ENCODE assay signal across 16 mouse cellular contexts in genomic region chr10:53925456-53925855, GRCm38 (mm10).
A peak's percentile ranks its signal among the peaks of the same experiment; 100 is the strongest.
DNase-seq lines count a peak whose midpoint lies in the region; ATAC-seq and TF ChIP-seq lines count a peak whose summit lies in the region.
"Had no signal": no experiment of that assay in that cellular context is flagged by ENCODE, and none has a peak within 500 bp of the region (broad histone marks: within the 10 kb centered on the region; RNA-seq: fewer than 3 reads in every experiment).

No protein-coding gene starts in this region.

- no peak overlapping the region for H3K9ac ChIP-seq in forebrain, embryonic 13.5 days
- no peak overlapping the region for H3K9ac ChIP-seq in forebrain, embryonic 12.5 days
- no peak overlapping the region for H3K9ac ChIP-seq in liver, embryonic 11.5 days (ENCODE audit: low read depth, low read length)
- no peak overlapping the region for H3K9ac ChIP-seq in intestine, postnatal 0 days (ENCODE audit: low read depth, low read length)
- H3K9ac ChIP-seq: heart, embryonic 13.5 days had no signal

- no peaks in the 10 kb centered on the region for H3K4me1 ChIP-seq in forebrain, embryonic 13.5 days
- no peaks in the 10 kb centered on the region for H3K4me1 ChIP-seq in forebrain, embryonic 12.5 days
- H3K4me1 ChIP-seq in liver, embryonic 11.5 days (replicated peaks; ENCODE audit: control insufficient read depth, insufficient read depth, low read length): no peaks in the 10 kb centered on the region
- H3K4me1 ChIP-seq in intestine, postnatal 0 days (replicated peaks; ENCODE audit: control insufficient read depth, insufficient read depth, low read length): no peaks in the 10 kb centered on the region

- H3K36me3 ChIP-seq in forebrain, embryonic 13.5 days (ENCODE audit: poor library complexity, severe bottlenecking): no peaks in the 10 kb centered on the region
- H3K36me3 ChIP-seq in forebrain, embryonic 12.5 days (replicated peaks): no peaks in the 10 kb centered on the region
- H3K36me3 ChIP-seq in C2C12 (ENCODE audit: control insufficient read depth, insufficient read depth): no peaks in the 10 kb centered on the region
- H3K36me3 ChIP-seq in liver, embryonic 11.5 days (ENCODE audit: control insufficient read depth, insufficient read depth, low read length): no peaks in the 10 kb centered on the region
- no peaks in the 10 kb centered on the region; the same call in 1 of the 2 replicates for H3K36me3 ChIP-seq in intestine, postnatal 0 days (ENCODE audit: control insufficient read depth, insufficient read depth)

- peak; percentile 18 to 29 for DNase-seq in layer of hippocampus, adult 8-10 months (ENCODE audit: low spot score in 2 of 2)
- DNase-seq in layer of hippocampus, adult 11-12 months (ENCODE audit: low spot score): no peak
- DNase-seq in frontal cortex, postnatal 36 days (ENCODE audit: low spot score in 2 of 2): peak; percentile 21 to 34
- DNase-seq in liver, embryonic 11.5 days (ENCODE audit: low spot score): no peak
- DNase-seq: adrenal gland, adult 8-10 months; B cell, adult 2 months; cerebellum, adult 11 months; left cerebral cortex, postnatal 4 days; lung, adult 18-20 months had no signal

- H3K79me2 ChIP-seq in C2C12 (ENCODE audit: control insufficient read depth, insufficient read depth): no peaks in the 10 kb centered on the region

- 86% methylated on average over 6 of the region's 6 CpGs for WGBS in forebrain, embryonic 13.5 days
- 84% methylated on average over 6 of the region's 6 CpGs for WGBS in forebrain, embryonic 12.5 days
- WGBS in liver, embryonic 11.5 days: 83% methylated on average over 6 of the region's 6 CpGs
- WGBS in intestine, postnatal 0 days: 68% methylated on average over 6 of the region's 6 CpGs

- no peaks in the 10 kb centered on the region for H3K79me3 ChIP-seq in C2C12 (ENCODE audit: low read depth)

- no peak overlapping the region for H3K27ac ChIP-seq in forebrain, embryonic 13.5 days
- H3K27ac ChIP-seq in forebrain, embryonic 12.5 days: no peak overlapping the region
- H3K27ac ChIP-seq in liver, embryonic 11.5 days (ENCODE audit: low read depth, low read length): no peak overlapping the region
- no peak overlapping the region for H3K27ac ChIP-seq in intestine, postnatal 0 days (ENCODE audit: low read depth, low read length)
- H3K27ac ChIP-seq: heart, embryonic 13.5 days; kidney, postnatal 0 days had no signal

- peak; percentile 70; the same call in 1 of the 2 replicates for ATAC-seq in forebrain, embryonic 13.5 days
- ATAC-seq in forebrain, embryonic 12.5 days (ENCODE audit: low FRiP score): no peak
- ATAC-seq in liver, embryonic 11.5 days (replicated peaks; ENCODE audit: low FRiP score): no peak
- no peak for ATAC-seq in intestine, postnatal 0 days
- ATAC-seq: Patski had no signal

- no peak overlapping the region for H3ac ChIP-seq in C2C12 (ENCODE audit: control insufficient read depth, insufficient read length, low read depth)

- H3K4me3 ChIP-seq in forebrain, embryonic 13.5 days: no peak overlapping the region
- no peak overlapping the region for H3K4me3 ChIP-seq in forebrain, embryonic 12.5 days (replicated peaks)
- H3K4me3 ChIP-seq in C2C12 (ENCODE audit: insufficient read depth, poor library complexity, severe bottlenecking): no peak overlapping the region
- no peak overlapping the region for H3K4me3 ChIP-seq in liver, embryonic 11.5 days (ENCODE audit: low read depth, low read length)
- no peak overlapping the region for H3K4me3 ChIP-seq in intestine, postnatal 0 days (ENCODE audit: low read depth, low read length)
- H3K4me3 ChIP-seq: heart, embryonic 13.5 days had no signal

- no peaks in the 10 kb centered on the region for H3K27me3 ChIP-seq in forebrain, embryonic 13.5 days
- H3K27me3 ChIP-seq in forebrain, embryonic 12.5 days: no peaks in the 10 kb centered on the region
- no peaks in the 10 kb centered on the region for H3K27me3 ChIP-seq in C2C12 (ENCODE audit: control insufficient read depth, insufficient read depth, insufficient read length)
- H3K27me3 ChIP-seq in liver, embryonic 11.5 days (replicated peaks; ENCODE audit: control insufficient read depth, insufficient read depth, low read length): no peaks in the 10 kb centered on the region
- H3K27me3 ChIP-seq in intestine, postnatal 0 days (replicated peaks; ENCODE audit: control insufficient read depth, insufficient read depth, low read length): no peaks in the 10 kb centered on the region
- H3K27me3 ChIP-seq: heart, embryonic 13.5 days; Patski had no signal

- H3K4me2 ChIP-seq in forebrain, embryonic 13.5 days: no peak overlapping the region
- H3K4me2 ChIP-seq in forebrain, embryonic 12.5 days: no peak overlapping the region
- H3K4me2 ChIP-seq in liver, embryonic 11.5 days: no peak overlapping the region
- no peak overlapping the region for H3K4me2 ChIP-seq in intestine, postnatal 0 days (replicated peaks; ENCODE audit: low read depth)
- H3K4me2 ChIP-seq: heart, embryonic 13.5 days had no signal

- TF ChIP-seq CTCF in C2C12 (IDR thresholded peaks at IDR 0.05; ENCODE audit: control insufficient read depth, insufficient read depth, insufficient read length): no peak
- TF ChIP-seq CTCF in intestine, postnatal 0 days (IDR thresholded peaks at IDR 0.05; ENCODE audit: low read depth): no peak

- H3K9me3 ChIP-seq in forebrain, embryonic 13.5 days (replicated peaks): no peaks in the 10 kb centered on the region
- H3K9me3 ChIP-seq in forebrain, embryonic 12.5 days: no peaks in the 10 kb centered on the region
- no peaks in the 10 kb centered on the region for H3K9me3 ChIP-seq in liver, embryonic 11.5 days (ENCODE audit: control insufficient read depth, low read length)
- H3K9me3 ChIP-seq in intestine, postnatal 0 days (ENCODE audit: control insufficient read depth): no peaks in the 10 kb centered on the region
- H3K9me3 ChIP-seq: heart, embryonic 13.5 days had no signal

TF ChIP-seq in C2C12, 6 proteins besides CTCF, POLR2A, EP300 and RAD21:
- TF ChIP-seq USF1 (IDR thresholded peaks at IDR 0.05; ENCODE audit: low read depth) (peak; percentile 87), CEBPB (IDR thresholded peaks at IDR 0.05; ENCODE audit: low read depth) (no peak)

Comparison
In these comparisons a context has a peak if more than half of its experiments do, and no peak if none do; other contexts are left out.
1. DNase-seq: peak in layer of hippocampus, adult 8-10 months (2 of 2) and frontal cortex, postnatal 36 days (2 of 2); none in layer of hippocampus, adult 11-12 months (single experiment) and liver, embryonic 11.5 days (single experiment).